Mouse (Mus musculus) CH12.LX (cell line): ENCODE results near the gene Capns1. TPM values are rescaled to one million over a fixed set of nuclear protein-coding genes. Genes with fewer than 3 reads are reported as not detected.

Experiments
- DNase-seq: peaks from one replicate; pipeline ENCODE4 v3.0.0-alpha.2; 2013; ENCODE audit errors: extremely low read depth
- H3K27ac ChIP-seq: 2 replicates; pipeline ENCODE4 v1.5.1; 2012; ENCODE audit warnings: low read depth, mild to moderate bottlenecking, control low read depth, moderate library complexity; ENCODE audit not compliant: insufficient read depth
- H3K27me3 ChIP-seq: replicated peaks from 2 replicates; pipeline ENCODE3; 2012; ENCODE audit warnings: inconsistent platforms
- H3K36me3 ChIP-seq, 2 experiments: replicated peaks in 1 of 2; 2 replicates each; pipeline versions ENCODE3 to v1.6.1; 2012; ENCODE audit warnings: inconsistent platforms in 1 of 2, low read length in 1 of 2, mild to moderate bottlenecking in 1 of 2, mixed read lengths in 1 of 2, moderate library complexity in 1 of 2; ENCODE audit not compliant: control insufficient read depth in 1 of 2, insufficient read depth in 1 of 2
- H3K4me1 ChIP-seq, 2 experiments: 2 replicates each; pipeline ENCODE4 v1.6.1; 2012; ENCODE audit warnings: inconsistent platforms in 1 of 2, moderate library complexity in 1 of 2; ENCODE audit not compliant: insufficient read depth in 2 of 2, control insufficient read depth in 1 of 2
- H3K4me2 ChIP-seq: 2 replicates; pipeline ENCODE4 v1.6.1; 2012; ENCODE audit warnings: low read depth, mild to moderate bottlenecking, control low read depth; ENCODE audit not compliant: poor library complexity, insufficient read depth, severe bottlenecking
- H3K4me3 ChIP-seq, 3 experiments: fragments of 150-350 bp in 1 of 3; sonication (generic) in 1 of 3; replicated peaks in 1 of 3; 2 replicates each; pipeline versions ENCODE3 to v1.5.1; 2011 to 2012; ENCODE audit warnings: low read depth in 2 of 3, low read length in 2 of 3, mild to moderate bottlenecking in 2 of 3, moderate library complexity in 2 of 3, control low read depth in 1 of 3, improper control_type of control experiment in 1 of 3, inconsistent platforms in 1 of 3, mixed read lengths in 1 of 3; ENCODE audit not compliant: poor library complexity in 1 of 3
- H3K79me2 ChIP-seq: replicated peaks from 2 replicates; pipeline ENCODE4 v1.6.1; 2012; ENCODE audit warnings: mild to moderate bottlenecking, moderate library complexity; ENCODE audit not compliant: control insufficient read depth, poor library complexity, insufficient read depth, severe bottlenecking; ENCODE audit errors: extremely low read depth
- H3K9ac ChIP-seq: 2 replicates; pipeline ENCODE4 v1.6.1; 2012; ENCODE audit warnings: low read depth, mild to moderate bottlenecking, control low read depth, moderate library complexity; ENCODE audit not compliant: insufficient read depth
- H3K9me3 ChIP-seq: replicated peaks from 2 replicates; pipeline ENCODE3; 2012; ENCODE audit warnings: low read length, inconsistent platforms, mixed read lengths
- CHD1 ChIP-seq: IDR thresholded peaks from 2 replicates; pipeline ENCODE4 v1.6.1; 2012; ENCODE audit warnings: low read depth, low read length, improper control_type of control experiment, inconsistent platforms
- GABPA ChIP-seq: IDR thresholded peaks from 2 replicates; pipeline ENCODE4 v1.6.1; 2012; ENCODE audit warnings: low read depth, low read length, improper control_type of control experiment, inconsistent platforms; ENCODE audit not compliant: insufficient replicate concordance
- HCFC1 ChIP-seq: IDR thresholded peaks from 2 replicates; pipeline ENCODE4 v1.6.1; 2012; ENCODE audit warnings: low read depth, mild to moderate bottlenecking, inconsistent platforms, low read length, improper control_type of control experiment
- MAZ ChIP-seq: IDR thresholded peaks from 2 replicates; pipeline ENCODE4 v1.6.1; 2012; ENCODE audit warnings: low read depth, mild to moderate bottlenecking, inconsistent platforms, low read length, improper control_type of control experiment, moderate library complexity
- MXI1 ChIP-seq: IDR thresholded peaks from 2 replicates; pipeline ENCODE4 v1.6.1; 2011; ENCODE audit warnings: mild to moderate bottlenecking, low read depth, low read length, improper control_type of control experiment
- MYC ChIP-seq: IDR thresholded peaks from 2 replicates; pipeline ENCODE4 v1.6.1; 2011; ENCODE audit warnings: low read depth, mild to moderate bottlenecking, improper control_type of control experiment, low read length
- NELFE ChIP-seq: IDR thresholded peaks from 2 replicates; pipeline ENCODE4 v1.6.1; 2011; ENCODE audit warnings: low read depth, low read length, improper control_type of control experiment
- NRF1 ChIP-seq: IDR thresholded peaks from 2 replicates; pipeline ENCODE4 v1.6.1; 2014; ENCODE audit warnings: low read depth, mild to moderate bottlenecking, inconsistent platforms, low read length, improper control_type of control experiment, moderate library complexity
- POLR2A ChIP-seq: IDR thresholded peaks from 2 replicates; pipeline ENCODE4 v1.6.1; 2011; ENCODE audit warnings: low read depth, mild to moderate bottlenecking, improper control_type of control experiment, low read length
- POLR2AphosphoS2 ChIP-seq: IDR thresholded peaks from 2 replicates; pipeline ENCODE4 v1.6.1; 2011; ENCODE audit warnings: low read depth, low read length, improper control_type of control experiment
- RCOR1 ChIP-seq: conservative IDR thresholded peaks from 2 replicates; pipeline ENCODE4 v1.6.1; 2012; ENCODE audit warnings: low read depth, mild to moderate bottlenecking, inconsistent platforms, low read length, improper control_type of control experiment
- TCF12 ChIP-seq: IDR thresholded peaks from 2 replicates; pipeline ENCODE4 v1.6.1; 2014; ENCODE audit warnings: low read depth, mild to moderate bottlenecking, inconsistent platforms, low read length, improper control_type of control experiment
- USF2 ChIP-seq: conservative IDR thresholded peaks from 2 replicates; pipeline ENCODE4 v1.6.1; 2011; ENCODE audit warnings: low read depth, low read length, improper control_type of control experiment
- ZC3H11A ChIP-seq: IDR thresholded peaks from 2 replicates; pipeline ENCODE4 v1.6.1; 2012; ENCODE audit warnings: low read depth, mild to moderate bottlenecking, inconsistent platforms, low read length, improper control_type of control experiment
- ZKSCAN1 ChIP-seq: IDR thresholded peaks from 2 replicates; pipeline ENCODE4 v1.6.1; 2012; ENCODE audit warnings: low read depth, inconsistent platforms, low read length, improper control_type of control experiment, borderline replicate concordance
- dilution Hi-C: fragments of 300-500 bp; cut with MboI; formaldehyde crosslinking; loops from 2 replicates; pipeline ENCODE4 v1.14.3; 2020; ENCODE audit warnings: low sequenced_read_pairs; ENCODE audit not compliant: extremely low pct_unique_long_range_greater_than_20kb, extremely low pct_ligation_motif_present
- in situ Hi-C: fragments of 300-500 bp; cut with MboI; formaldehyde crosslinking; loops from 3 replicates; pipeline ENCODE4 v1.14.3; 2019; ENCODE audit warnings: low sequenced_read_pairs, low pct_ligation_motif_present, low pct_unique_long_range_greater_than_20kb, mixed read lengths
- polyA plus RNA-seq: library from polyadenylated mRNA; unstranded; fragments of >175 nt; gene quantifications from 2 replicates; pipeline ENCODE4 v1.2.1, GENCODE M21; 2012; ENCODE audit warnings: low read depth; ENCODE audit not compliant: insufficient read length
- total RNA-seq, 2 experiments: library from RNA; depleted of rRNA; stranded (reverse); fragments of 300-350 nt in 1 of 2; fragments of >200 nt in 1 of 2; gene quantifications; 2 replicates each; pipeline ENCODE4 v1.2.3; 2012 to 2014

The Capns1 gene
- total and polyA plus RNA-seq, 3 experiments, result 101 to 233 (median 219) TPM

DNA sequence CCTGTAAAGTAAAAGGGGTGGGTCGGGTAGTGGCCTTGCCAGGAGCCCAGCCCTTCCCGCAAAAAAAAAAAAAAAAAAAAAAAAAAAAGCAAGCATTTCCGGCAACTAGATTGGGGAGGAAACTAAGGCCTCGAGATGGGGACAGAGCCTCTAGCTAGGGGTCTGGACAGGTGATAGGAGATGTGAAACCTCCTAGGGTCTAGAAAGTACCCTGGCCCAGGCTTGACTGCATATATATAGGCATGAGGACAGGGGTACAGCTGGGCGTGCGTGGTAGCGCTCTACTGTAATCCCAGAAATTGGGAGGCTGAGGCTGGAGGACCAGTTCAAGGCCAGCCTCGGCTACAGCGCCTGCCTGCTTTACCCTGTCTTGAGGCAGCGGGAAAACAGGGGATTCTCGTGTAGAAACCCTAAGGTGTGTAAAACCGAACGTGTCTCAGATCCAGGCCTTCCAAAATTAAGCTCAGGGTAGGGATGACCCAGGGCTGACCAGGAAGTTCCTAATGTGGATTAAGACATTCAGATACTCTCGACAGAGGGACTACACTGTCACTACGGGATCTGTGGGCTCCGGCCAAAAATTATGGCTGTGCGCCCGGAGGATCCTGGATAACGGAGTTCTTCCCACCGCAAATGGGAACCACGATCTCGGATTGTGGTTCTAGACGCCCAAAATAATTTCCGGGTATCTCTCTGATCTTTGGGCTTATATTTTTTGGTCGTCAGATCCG is 4.3 kb downstream of the Capns1 start (continued):
- no peak for TF ChIP-seq POLR2AphosphoS2
- no peak for TF ChIP-seq MYC

DNA sequence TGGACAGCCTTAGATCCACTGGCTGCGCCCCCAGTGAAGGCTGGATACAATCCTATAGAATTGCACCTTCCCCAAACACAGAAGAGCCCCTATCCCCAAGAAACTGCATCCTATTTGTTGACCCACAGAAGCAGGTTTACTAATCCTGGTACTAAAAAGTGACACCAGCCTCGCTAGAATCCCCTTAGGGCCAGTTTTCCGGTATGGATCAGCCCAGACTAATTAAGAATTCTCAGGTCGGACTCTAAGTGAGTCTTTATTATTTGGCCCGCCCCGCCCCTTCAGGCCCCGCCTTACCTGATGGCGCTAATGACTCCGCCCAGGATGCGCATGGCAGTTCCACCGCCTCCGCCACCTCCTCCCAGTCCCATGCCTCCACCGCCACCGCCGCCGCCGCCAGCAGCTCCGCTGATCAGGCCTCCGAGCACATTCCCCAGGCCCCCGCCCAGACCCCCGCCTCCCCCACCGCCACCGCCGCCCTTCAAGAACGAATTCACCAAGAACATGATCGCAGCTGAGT is 5.0 kb downstream of the Capns1 start:
- H3K79me2 ChIP-seq, result peaks cover 14% of the 10 kb centered on the region
- DNase-seq, result peak; percentile 87
- in situ Hi-C loops (no loop called here), dilution Hi-C loops (no loop called here)
- peak overlapping the region; percentile 28 to 92 (median 84) for H3K4me3 ChIP-seq
- no peaks in the 10 kb centered on the region for H3K9me3 ChIP-seq
- TF ChIP-seq HCFC1 (no peak), TCF12 (peak; percentile 61; the same call in 1 of the 2 replicates), POLR2A (peak; percentile 53; the same call in 1 of the 2 replicates), USF2 (no peak), GABPA (no peak), MXI1 (peak; percentile 79), RCOR1 (no peak), CHD1 (no peak), NRF1 (peak; percentile 78), ZKSCAN1 (no peak), NELFE (no peak)
- peak overlapping the region; percentile 39 for H3K4me2 ChIP-seq
- no peaks in the 10 kb centered on the region for H3K27me3 ChIP-seq
- H3K4me1 ChIP-seq, result peaks cover 0 to 24% of the 10 kb centered on the region in 2 experiments; a peak in 2 of 4 replicates
- H3K9ac ChIP-seq, result peak overlapping the region; percentile 95
- no peak overlapping the region for H3K27ac ChIP-seq
- H3K36me3 ChIP-seq, result peaks cover 30 to 43% of the 10 kb centered on the region in 2 experiments

DNA sequence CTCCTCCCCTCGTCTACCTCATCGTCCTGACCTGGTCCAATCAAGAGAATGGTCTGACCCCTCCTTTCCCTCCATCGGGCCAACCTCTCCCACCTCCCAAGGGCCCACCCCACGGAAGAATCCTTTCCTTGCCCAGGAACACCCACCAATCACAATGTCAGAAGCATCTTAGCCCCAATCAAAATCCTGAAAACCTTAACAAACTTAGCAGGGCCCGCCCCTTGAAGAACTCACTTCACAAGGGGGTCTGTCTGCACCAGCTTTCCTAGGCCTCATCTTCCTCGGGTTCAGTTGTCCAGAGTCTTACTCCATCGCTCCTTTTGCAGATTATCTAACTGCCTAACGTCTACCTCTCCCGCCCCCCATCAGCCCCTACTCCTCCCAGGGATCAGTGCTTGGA is 5.6 kb downstream of the Capns1 start:
- Histone ChIP-seq H3K9me3 (no peaks in the 10 kb centered on the region), H3K79me2 (peaks cover 14% of the 10 kb centered on the region), H3K4me3 (no peak overlapping the region), H3K27ac (no peak overlapping the region), H3K36me3 (peaks cover 37 to 49% of the 10 kb centered on the region in 2 experiments), H3K27me3 (no peaks in the 10 kb centered on the region), H3K4me1 (peaks cover 0 to 21% of the 10 kb centered on the region in 2 experiments; a peak in 2 of 4 replicates), H3K9ac (0 out of 2 replicates have a peak overlapping the region, but pooled peaks have one; percentile 95), H3K4me2 (peak overlapping the region; percentile 39; the same call in 1 of the 2 replicates)
- in situ Hi-C loops (no loop called here), dilution Hi-C loops (no loop called here)
- DNase-seq, result no peak
- TF ChIP-seq GABPA (no peak), MAZ (no peak), ZC3H11A (no peak)
